Mouse (Mus musculus): ENCODE results near the gene Gpc3.
"Not testable (repeated sequence)": the region's sequence is repeated elsewhere in the genome, so short reads cannot be mapped to it uniquely, and the experiment has no call there.

Gene Gpc3

DNA sequence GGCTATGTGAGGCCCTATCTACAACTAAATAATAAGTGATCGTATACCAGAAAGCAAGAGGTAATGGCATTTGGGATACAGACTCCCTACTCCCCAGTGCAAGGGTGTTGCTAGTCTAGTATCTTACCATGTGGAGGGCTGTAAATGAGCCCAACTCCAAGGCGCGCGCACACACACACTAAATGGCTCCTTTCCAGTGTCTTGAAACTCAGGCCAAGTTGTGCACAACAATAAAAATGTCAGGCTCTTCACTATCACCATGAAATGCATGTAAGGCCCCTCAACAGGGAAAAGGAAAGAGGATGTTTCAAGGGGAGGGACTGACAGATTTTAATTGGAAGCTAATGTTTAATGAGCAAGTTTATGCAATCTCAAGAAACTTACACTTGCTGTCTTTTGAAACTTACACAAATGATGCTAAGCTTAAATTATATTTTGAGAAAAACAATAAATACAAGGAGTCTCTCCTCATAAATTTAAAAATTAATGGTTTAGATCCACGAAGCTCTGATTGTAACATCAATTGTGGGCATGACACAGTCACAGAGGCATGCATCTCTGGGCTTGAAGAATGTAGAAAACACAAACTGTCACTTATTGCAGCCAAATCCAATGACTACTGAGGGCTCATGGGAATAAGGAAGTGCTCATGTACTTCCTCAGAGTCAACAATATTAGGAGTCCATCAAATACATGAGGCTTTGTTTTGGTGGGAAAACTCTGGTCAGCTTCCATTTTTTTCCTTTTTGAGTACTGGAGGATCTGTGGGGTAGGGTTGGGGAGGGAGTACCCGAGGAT is 332.4 kb downstream of the Gpc3 start:
- no peak for DNase-seq (ENCODE audit: low spot score in 2 of 2)

GRCm38 (mm10) chrX:52278687-52279359 is 334.9 kb downstream of the Gpc3 start:
- DNase-seq (ENCODE audit: low spot score in 2 of 2) = no peak

DNA sequence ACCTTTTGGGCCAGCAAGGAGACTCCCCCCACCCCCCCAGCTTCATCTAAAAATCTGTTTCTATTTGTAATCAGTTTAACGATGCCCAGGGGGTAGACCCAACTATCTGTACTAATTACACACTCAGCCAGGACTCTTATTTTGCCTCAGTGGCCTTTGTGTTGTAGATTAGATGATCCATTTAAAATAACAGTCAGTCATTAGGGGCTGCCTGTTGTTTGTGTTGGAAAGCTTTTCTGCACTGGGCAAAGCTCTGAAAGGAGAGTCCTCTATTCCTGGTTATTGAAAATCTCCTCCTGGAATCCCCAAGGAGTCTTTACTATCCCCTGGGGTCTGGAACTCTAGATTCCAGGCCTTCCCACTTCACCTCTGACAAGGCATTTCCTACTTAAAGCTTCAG is 336.2 kb downstream of the Gpc3 start:
- no peak for DNase-seq (ENCODE audit: low spot score in 2 of 2)

DNA sequence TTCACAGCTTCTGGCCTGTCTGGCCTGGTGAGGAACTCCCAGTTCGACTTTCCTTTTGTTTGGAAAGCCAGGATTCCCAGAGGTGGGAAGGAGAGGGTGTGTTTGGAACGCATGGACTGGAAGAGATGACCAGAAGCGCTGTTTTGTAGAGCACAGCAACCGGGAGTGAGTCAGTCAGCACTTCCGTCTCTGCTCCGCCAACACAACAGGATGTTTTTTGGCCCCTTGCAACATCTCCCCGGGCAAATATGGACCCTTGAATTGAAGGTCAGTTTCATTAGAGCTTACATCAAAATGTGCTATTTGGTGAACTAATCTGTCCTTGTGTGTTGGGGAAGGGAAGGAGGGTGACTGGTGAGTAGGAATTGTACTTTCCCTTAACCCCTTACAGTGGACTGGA is 340.7 kb downstream of the Gpc3 start:
- DNase-seq (ENCODE audit: low spot score in 2 of 2) = no peak

DNA sequence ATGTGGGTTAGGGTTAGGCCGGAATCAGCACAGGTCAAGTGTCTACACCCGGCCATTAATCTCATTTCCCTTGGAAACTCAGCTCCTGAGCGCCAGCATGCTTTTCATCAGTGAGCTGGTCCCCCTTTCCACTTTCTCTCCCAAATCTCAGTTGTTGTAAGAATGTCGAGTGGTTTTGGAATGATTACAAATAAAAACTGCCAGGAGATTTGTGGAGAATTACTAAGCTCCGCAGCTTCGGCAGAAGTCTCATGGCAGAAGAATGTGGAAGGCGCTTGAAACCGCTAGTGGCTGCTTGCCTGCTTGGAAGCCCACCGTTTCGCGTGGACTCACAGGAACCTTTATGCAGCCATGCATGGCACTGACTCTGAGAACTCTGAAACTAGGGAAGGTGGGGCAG is 351.8 kb downstream of the Gpc3 start:
- no peak for DNase-seq (ENCODE audit: low spot score in 2 of 2)

GRCm38 (mm10) chrX:52261546-52261945 is 352.2 kb downstream of the Gpc3 start:
- no peak for DNase-seq (ENCODE audit: low spot score in 2 of 2)

- not testable (repeated sequence) for DNase-seq (ENCODE audit: low spot score in 2 of 2)
Measured at GRCm38 (mm10) chrX:52259771-52260170, 354.0 kb downstream of the Gpc3 start.

DNA sequence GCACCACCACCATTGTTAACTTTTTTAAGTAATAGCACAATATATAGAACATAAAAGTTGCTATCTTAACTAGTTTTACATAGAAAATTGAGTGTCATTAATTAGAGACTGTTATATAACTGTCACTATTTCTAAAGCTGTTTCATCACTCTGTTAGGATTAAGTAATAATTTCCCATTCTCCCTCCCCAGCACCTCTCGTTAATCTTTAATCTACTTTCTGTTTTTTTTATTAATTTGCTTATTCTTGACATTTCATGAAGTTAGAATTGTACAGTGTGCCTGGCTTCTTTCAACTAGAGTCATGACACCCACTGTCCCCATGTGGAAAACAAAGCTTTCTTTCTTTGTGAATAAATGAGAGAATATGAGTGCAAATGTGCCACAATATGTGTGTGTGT is 359.2 kb downstream of the Gpc3 start:
- no peak for DNase-seq (ENCODE audit: low spot score in 2 of 2)

GRCm38 (mm10) chrX:52245694-52246297 is 368.0 kb downstream of the Gpc3 start:
- DNase-seq (ENCODE audit: low spot score in 2 of 2) = no peak

GRCm38 (mm10) chrX:52237470-52237869 is 376.3 kb downstream of the Gpc3 start:
- DNase-seq (ENCODE audit: low spot score in 2 of 2) = no peak

DNA sequence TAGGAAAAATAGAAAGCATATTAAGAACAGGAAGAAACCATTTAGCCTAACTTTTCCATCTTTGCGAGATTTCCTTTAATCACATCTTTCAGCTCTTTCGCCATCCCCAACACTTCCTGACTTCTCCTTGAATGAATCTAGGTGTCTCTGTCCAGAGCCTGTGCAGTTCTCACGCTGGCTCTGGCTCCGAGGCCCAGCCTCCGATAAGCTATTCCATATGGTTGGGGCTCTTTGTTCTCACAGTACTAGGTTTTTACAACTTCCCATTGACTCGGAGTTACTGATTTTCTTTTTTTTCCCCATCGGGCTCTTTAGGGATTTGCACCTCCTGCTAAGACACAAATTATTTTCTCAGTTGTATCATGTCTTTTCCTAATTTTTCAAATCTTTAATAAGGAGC is 381.8 kb downstream of the Gpc3 start:
- DNase-seq (ENCODE audit: low spot score in 2 of 2) = no peak

GRCm38 (mm10) chrX:52230711-52231110 is 383.0 kb downstream of the Gpc3 start:
- no peak for DNase-seq (ENCODE audit: low spot score in 2 of 2)

All from urinary bladder, postnatal 36 days (tissue).